8 mouse cellular contexts compared by ENCODE assay signal in the genomic region with DNA sequence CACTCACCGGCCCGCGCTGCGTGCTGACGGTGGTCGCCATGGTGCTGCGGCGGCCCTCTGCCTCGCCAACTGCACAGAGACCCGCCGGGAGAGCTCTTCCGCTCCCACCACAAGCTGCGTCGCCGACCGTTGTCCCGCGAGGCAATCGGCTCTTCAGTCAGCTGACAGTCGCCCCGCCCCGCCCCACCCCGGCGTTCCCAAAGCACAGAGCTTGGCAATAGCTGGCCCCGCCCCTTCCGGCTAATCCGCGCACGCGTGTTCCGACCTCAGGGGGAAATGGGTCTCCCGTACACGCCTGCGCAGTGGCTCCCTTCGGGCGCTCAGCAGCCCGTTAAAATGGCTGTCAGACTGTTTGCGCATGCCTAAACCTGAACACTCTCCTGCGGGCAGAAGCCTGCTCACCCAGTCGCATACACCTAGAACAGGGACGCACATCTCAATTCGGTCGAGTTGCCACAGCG. TPM values are rescaled to one million over a fixed set of nuclear protein-coding genes. Genes with fewer than 3 reads are reported as not detected.
DNase-seq lines count a peak whose midpoint lies in the region; ATAC-seq lines count a peak whose summit lies in the region.

No protein-coding gene starts in this region.

- H3K36me3 ChIP-seq in hindbrain, embryonic 12.5 days: no peaks in the 10 kb centered on the region

- H3K4me2 ChIP-seq in hindbrain, embryonic 12.5 days (replicated peaks): peak overlapping the region; percentile 69

- H3K9me3 ChIP-seq in hindbrain, embryonic 12.5 days (replicated peaks): no peaks in the 10 kb centered on the region

- peak; percentile 99 for DNase-seq in NIH3T3 (ENCODE audit: low read depth)
- DNase-seq in cerebellum, postnatal 10 days: peak; percentile 100
- DNase-seq in frontal cortex, postnatal 10 days (ENCODE audit: low spot score in 2 of 2): peak; percentile 97 to 99
- peak; percentile 98 to 99 for DNase-seq in layer of hippocampus, postnatal 14 days (ENCODE audit: low spot score in 2 of 2)
- DNase-seq in lung, postnatal 14 days: peak; percentile 100
- DNase-seq in retina, adult 2 months (ENCODE audit: low read depth, low spot score): peak; percentile 99
- peak; percentile 100 for DNase-seq in thymus, postnatal 36 days

- peak overlapping the region; percentile 92 for H3K9ac ChIP-seq in hindbrain, embryonic 12.5 days

- H3K4me1 ChIP-seq in hindbrain, embryonic 12.5 days: peaks cover 32% of the 10 kb centered on the region

- H3K27ac ChIP-seq in hindbrain, embryonic 12.5 days: peak overlapping the region; percentile 85

- under 1% methylated on average over 40 of the region's 44 CpGs for WGBS in hindbrain, embryonic 12.5 days

- peaks cover 17% of the 10 kb centered on the region for H3K27me3 ChIP-seq in hindbrain, embryonic 12.5 days

- H3K4me3 ChIP-seq in hindbrain, embryonic 12.5 days: peak overlapping the region; percentile 81

- peak; percentile 97 for ATAC-seq in hindbrain, embryonic 12.5 days (ENCODE audit: low FRiP score)

RNA-seq across cellular contexts. Expression of a gene that starts 16.0 kb away (rescaled TPM):
- polyA plus RNA-seq in hindbrain, embryonic 12.5 days (2016; fragmentation: Nextera tagmentation; extraction: Ambion mirVana): 65.1 and 67.3 TPM in 2 replicates
- 100 to 1,000 TPM; 135 to 142 TPM for total RNA-seq in layer of hippocampus, postnatal 14 days (2021)

RNA-seq across cellular contexts. Expression of a gene that starts 47.3 kb away (rescaled TPM):
- 15.9 and 18.6 TPM in 2 replicates for polyA plus RNA-seq in hindbrain, embryonic 12.5 days (2016; fragmentation: Nextera tagmentation; extraction: Ambion mirVana)
- 100 to 1,000 TPM; 174 to 177 TPM for total RNA-seq in layer of hippocampus, postnatal 14 days (2021)

Comparison
In these comparisons a context has a peak if more than half of its experiments do, and no peak if none do; other contexts are left out.
1. Peak in every context shown above with its lines: DNase-seq, ATAC-seq, H3K4me3 ChIP-seq and H3K27ac ChIP-seq.